In the genomic region with DNA sequence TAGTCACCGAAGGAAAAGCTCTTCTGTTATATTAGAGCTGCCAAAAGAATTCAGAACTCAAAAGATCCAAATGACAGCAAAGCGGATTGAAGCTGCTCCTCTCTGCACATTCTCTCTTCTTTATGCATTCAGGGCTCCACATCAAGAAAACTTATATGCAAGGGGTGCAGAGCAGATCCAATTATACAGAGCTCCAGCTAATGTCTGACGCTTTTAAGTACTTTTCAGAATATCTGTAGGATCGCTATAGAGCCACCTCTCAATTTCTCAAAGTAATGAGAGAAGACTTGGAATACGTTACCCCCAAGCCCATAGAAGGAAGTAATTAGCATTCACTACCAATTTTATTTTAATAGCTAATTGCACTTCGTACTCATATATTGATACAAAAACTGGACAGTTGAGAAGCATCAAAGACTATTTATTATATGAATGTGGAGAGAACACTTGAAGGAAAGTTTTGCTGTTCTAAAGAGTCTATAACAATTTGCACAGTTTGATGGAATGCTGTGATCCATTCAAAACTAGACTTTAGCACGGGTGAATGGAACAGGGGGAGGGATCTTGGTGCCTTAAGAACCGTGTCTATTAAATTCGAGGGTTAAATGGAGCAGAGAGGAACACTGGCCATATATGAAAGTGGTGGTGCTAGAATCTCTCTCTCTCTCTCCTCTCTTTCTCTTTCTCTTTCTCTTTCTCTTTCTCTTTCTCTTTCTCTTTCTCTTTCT, we compare ENCODE assay signal across 21 mouse cellular contexts. TPM values are rescaled to one million over a fixed set of nuclear protein-coding genes. Genes with fewer than 3 reads are reported as not detected.
"Had no signal": no experiment of that assay in that cellular context is flagged by ENCODE, and none has a peak within 500 bp of the region (broad histone marks: within the 10 kb centered on the region; RNA-seq: fewer than 3 reads in every experiment).

No protein-coding gene starts in this region.

- H3K4me2 ChIP-seq: liver, embryonic 13.5 days; midbrain, embryonic 12.5 days; neural tube, embryonic 13.5 days; stomach, embryonic 15.5 days had no signal

- H3K4me3 ChIP-seq: left cerebral cortex, adult 2 months; liver, embryonic 13.5 days; midbrain, embryonic 12.5 days; myocyte; neural tube, embryonic 13.5 days; stomach, embryonic 15.5 days had no signal

- H3K36me3 ChIP-seq: liver, embryonic 13.5 days; midbrain, embryonic 12.5 days; neural tube, embryonic 13.5 days; stomach, embryonic 15.5 days had no signal

- H3K9me3 ChIP-seq: liver, embryonic 13.5 days; midbrain, embryonic 12.5 days; neural tube, embryonic 13.5 days; stomach, embryonic 15.5 days had no signal

- H3K27ac ChIP-seq: kidney, postnatal 0 days; left cerebral cortex, adult 2 months; liver, embryonic 13.5 days; midbrain, embryonic 12.5 days; neural tube, embryonic 13.5 days; stomach, embryonic 15.5 days had no signal

- DNase-seq: kidney, adult 9 months; kidney, postnatal 36 days; layer of hippocampus, postnatal 36 days; liver, embryonic 13.5 days; lung, adult 2 months; lung, postnatal 14 days; lung, postnatal 4 days; retina, postnatal 1 day; right cerebral cortex, postnatal 25 days; spleen, adult 18-20 months; thymus, postnatal 25 days had no signal

- H3K9ac ChIP-seq: liver, embryonic 13.5 days; midbrain, embryonic 12.5 days; neural tube, embryonic 13.5 days; stomach, embryonic 15.5 days had no signal

- ATAC-seq: midbrain, embryonic 16.5 days had no signal

- H3K27me3 ChIP-seq: liver, embryonic 13.5 days; midbrain, embryonic 12.5 days; neural tube, embryonic 13.5 days; stomach, embryonic 15.5 days had no signal

- H3K4me1 ChIP-seq: liver, embryonic 13.5 days; stomach, embryonic 15.5 days had no signal

RNA-seq across cellular contexts. Expression of a gene that starts 46.4 kb away (rescaled TPM):
- total RNA-seq: megakaryocyte progenitor cell, adult 5-6 weeks; megakaryocyte-erythroid progenitor cell, adult 5-6 weeks; monocyte, adult 5-6 weeks had no signal
